Mouse (Mus musculus) adrenal gland, postnatal 4 days (tissue): ENCODE measurements around the gene Wasf1. TPM values are rescaled to one million over a fixed set of nuclear protein-coding genes. Genes with fewer than 3 reads are reported as not detected.

Experiments used
- DNase-seq, 2 experiments: peaks; one replicate each; pipeline ENCODE4 v3.0.0; 2021 to 2022; ENCODE audit warnings: low spot score in 2 of 2, mixed read lengths in 2 of 2
- total RNA-seq, 2 experiments: library from RNA; stranded (reverse); gene quantifications; 2 replicates each; pipeline ENCODE4 v1.2.3; 2021

Wasf1 gene
- total RNA-seq, 2 experiments from 2014 or later: 10.3 to 10.8 TPM

- no peak for DNase-seq
Observed at GRCm38 (mm10) chr10:40887316-40887715, 4.0 kb downstream of the Wasf1 start.

GRCm38 (mm10) chr10:40889146-40889545, 5.9 kb downstream of the Wasf1 start:
- no peak for DNase-seq

- no peak for DNase-seq
Observed at GRCm38 (mm10) chr10:40895765-40896164, 12.5 kb downstream of the Wasf1 start.

GRCm38 (mm10) chr10:40896656-40897055, 13.4 kb downstream of the Wasf1 start:
- no peak for DNase-seq

- no peak for DNase-seq
Observed at GRCm38 (mm10) chr10:40901786-40902185, 18.5 kb downstream of the Wasf1 start.

- no peak for DNase-seq
Observed at GRCm38 (mm10) chr10:40906131-40906530, 22.9 kb downstream of the Wasf1 start.

- DNase-seq: no peak
Observed at GRCm38 (mm10) chr10:40906802-40907201, 23.5 kb downstream of the Wasf1 start.

- DNase-seq: no peak
Observed at GRCm38 (mm10) chr10:40908580-40908979, 25.3 kb downstream of the Wasf1 start.

- no peak for DNase-seq
Observed at GRCm38 (mm10) chr10:40910811-40911210, 27.5 kb downstream of the Wasf1 start.

- no peak for DNase-seq
Observed at GRCm38 (mm10) chr10:40915240-40915639, 32.0 kb downstream of the Wasf1 start.

GRCm38 (mm10) chr10:40918669-40919440, 35.6 kb downstream of the Wasf1 start:
- no peak for DNase-seq

GRCm38 (mm10) chr10:40919464-40919863, 36.2 kb downstream of the Wasf1 start:
- DNase-seq: no peak

- DNase-seq: no peak
Observed at GRCm38 (mm10) chr10:40932995-40933394, 49.7 kb downstream of the Wasf1 start.

- DNase-seq: no peak
Observed at GRCm38 (mm10) chr10:40936160-40936726, 53.0 kb downstream of the Wasf1 start.

- DNase-seq: no peak
Observed at GRCm38 (mm10) chr10:40937569-40937968, 54.3 kb downstream of the Wasf1 start.

GRCm38 (mm10) chr10:40942688-40943087, 59.4 kb downstream of the Wasf1 start:
- DNase-seq: no peak

- no peak for DNase-seq
Observed at GRCm38 (mm10) chr10:40950176-40950575, 66.9 kb downstream of the Wasf1 start.

- DNase-seq: no peak
Observed at GRCm38 (mm10) chr10:40956206-40956605, 72.9 kb downstream of the Wasf1 start.

GRCm38 (mm10) chr10:40961365-40961764, 78.1 kb downstream of the Wasf1 start:
- no peak for DNase-seq

GRCm38 (mm10) chr10:40962008-40962407, 78.7 kb downstream of the Wasf1 start:
- DNase-seq: no peak

- no peak for DNase-seq
Observed at GRCm38 (mm10) chr10:40964546-40964945, 81.3 kb downstream of the Wasf1 start.

- DNase-seq: no peak
Observed at GRCm38 (mm10) chr10:40968551-40968950, 85.3 kb downstream of the Wasf1 start.
